Mouse (Mus musculus) liver, postnatal 0 days (tissue): ENCODE measurements around the gene Tmed8.

ENCODE experiments used
- CTCF ChIP-seq: sonication (generic); IDR thresholded peaks from 2 replicates; pipeline ENCODE4 v1.5.1; 2016; ENCODE audit warnings: antibody characterized with exemption, low read depth
- EP300 ChIP-seq: IDR thresholded peaks from 2 replicates; pipeline ENCODE4 v1.6.1; 2016; ENCODE audit warnings: antibody characterized with exemption, low read depth, mild to moderate bottlenecking

- TF ChIP-seq CTCF (no peak), EP300 (0 out of 2 replicates have a peak, but pooled peaks have one; percentile 13)
Measured at GRCm38 (mm10) chr12:87158099-87158498, 42.2 kb downstream of the Tmed8 start.
